Mouse (Mus musculus) limb, embryonic 11.5 days (tissue): ENCODE results near the gene Ckap2l. TPM values are rescaled to one million over a fixed set of nuclear protein-coding genes. Genes with fewer than 3 reads are reported as not detected.
A peak's percentile ranks its signal among the peaks of the same experiment; 100 is the strongest.

ENCODE experiments used
- ATAC-seq: fragments of 200-750 bp; cut with Nextera tagmentation; 2 replicates; pipeline ENCODE4 v1.8.0; 2017; ENCODE audit warnings: low read depth; ENCODE audit not compliant: insufficient number of reproducible peaks, low FRiP score, low TSS enrichment
- DNase-seq: peaks from one replicate; pipeline ENCODE4 v3.0.0-alpha.2; 2015; ENCODE audit warnings: low spot score
- H3K27ac ChIP-seq: fragments of 300-500 bp; sonication (generic); replicated peaks from 2 replicates; pipeline ENCODE4 v1.5.1; 2014; ENCODE audit warnings: low read depth, mild to moderate bottlenecking, low read length
- H3K27me3 ChIP-seq: fragments of 300-500 bp; sonication (generic); 2 replicates; pipeline ENCODE4 v1.6.1; 2014; ENCODE audit warnings: mild to moderate bottlenecking, low read length, mixed read lengths; ENCODE audit not compliant: control insufficient read depth, insufficient read depth
- H3K36me3 ChIP-seq: fragments of 300-500 bp; sonication (generic); 2 replicates; pipeline ENCODE4 v1.6.1; 2014; ENCODE audit warnings: mild to moderate bottlenecking, low read length, moderate library complexity, mixed read lengths; ENCODE audit not compliant: control insufficient read depth, insufficient read depth
- H3K4me1 ChIP-seq: fragments of 300-500 bp; sonication (generic); 2 replicates; pipeline ENCODE4 v1.6.1; 2014; ENCODE audit warnings: low read length, mixed read lengths; ENCODE audit not compliant: control insufficient read depth, insufficient read depth
- H3K4me2 ChIP-seq: fragments of 300-500 bp; sonication (generic); 2 replicates; pipeline ENCODE4 v1.6.1; 2014; ENCODE audit warnings: low read depth, mild to moderate bottlenecking, moderate library complexity; ENCODE audit not compliant: severe bottlenecking
- H3K4me3 ChIP-seq: fragments of 300-500 bp; sonication (generic); 2 replicates; pipeline ENCODE4 v1.5.1; 2014; ENCODE audit warnings: low read depth, low read length
- H3K9ac ChIP-seq: fragments of 300-500 bp; sonication (generic); 2 replicates; pipeline ENCODE4 v1.6.1; 2014; ENCODE audit warnings: mild to moderate bottlenecking, low read length
- H3K9me3 ChIP-seq: fragments of 300-500 bp; sonication (generic); 2 replicates; pipeline ENCODE4 v1.6.1; 2016; ENCODE audit warnings: low read length; ENCODE audit not compliant: control insufficient read depth
- WGBS: fragments of 180-500 bp; shearing (Covaris S2); extraction: QIAGEN DNeasy Blood & Tissue Kit; methylation state at CpG from one replicate; pipeline ENCODE4 v1.1.7; 2014; 5-methylcytosine and 5-hydroxymethylcytosine counted together
- polyA plus RNA-seq: library from polyadenylated mRNA; unstranded; fragments of >200 nt; fragmentation: Nextera tagmentation; extraction: Ambion mirVana; gene quantifications from 2 replicates; pipeline ENCODE4 v1.2.1, GENCODE M21; 2014

The Ckap2l gene
- polyA plus RNA-seq, 1 experiment from 2014 or later: 86.4 TPM

- Histone ChIP-seq H3K9me3 (no peaks in the 10 kb centered on the region), H3K36me3 (no peaks in the 10 kb centered on the region), H3K9ac (no peak overlapping the region), H3K4me2 (no peak overlapping the region), H3K4me3 (no peak overlapping the region), H3K27me3 (no peaks in the 10 kb centered on the region), H3K27ac (no peak overlapping the region), H3K4me1 (no peaks in the 10 kb centered on the region)
- DNase-seq (peak; percentile 71), ATAC-seq (no peak)
- WGBS: 43% methylated on average over 7 of the region's 7 CpGs
Measured at GRCm38 (mm10) chr2:129258475-129259211, 38.4 kb downstream of the Ckap2l start.

DNA sequence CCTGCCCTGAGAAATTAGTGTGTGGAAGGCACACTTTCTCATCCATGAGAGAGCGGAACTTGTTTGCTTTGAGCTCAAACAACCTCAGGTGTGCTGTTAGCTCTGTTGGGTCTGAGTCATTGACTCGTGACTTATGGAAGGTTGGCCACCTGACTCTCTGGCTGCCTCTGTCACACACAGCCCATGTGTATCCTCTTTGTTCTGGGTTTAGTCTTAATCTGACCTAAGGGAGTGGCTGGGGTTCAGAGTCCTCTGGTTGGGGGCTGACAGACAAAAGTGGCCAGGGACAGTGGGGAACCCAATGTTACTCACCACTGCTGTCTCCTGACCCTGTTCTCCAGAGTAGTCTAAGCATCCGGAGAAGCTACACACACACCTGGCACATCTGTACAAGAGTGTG is 39.0 kb downstream of the Ckap2l start:
- no peaks in the 10 kb centered on the region for H3K9me3 ChIP-seq
- DNase-seq (no peak), ATAC-seq (no peak)
- no peaks in the 10 kb centered on the region for H3K27me3 ChIP-seq
- H3K4me2 ChIP-seq: no peak overlapping the region
- H3K9ac ChIP-seq: no peak overlapping the region
- no peak overlapping the region for H3K27ac ChIP-seq
- no peak overlapping the region for H3K4me3 ChIP-seq
- H3K36me3 ChIP-seq: no peaks in the 10 kb centered on the region
- WGBS: 92% methylated on average over 3 of the region's 3 CpGs
- H3K4me1 ChIP-seq: no peaks in the 10 kb centered on the region

DNA sequence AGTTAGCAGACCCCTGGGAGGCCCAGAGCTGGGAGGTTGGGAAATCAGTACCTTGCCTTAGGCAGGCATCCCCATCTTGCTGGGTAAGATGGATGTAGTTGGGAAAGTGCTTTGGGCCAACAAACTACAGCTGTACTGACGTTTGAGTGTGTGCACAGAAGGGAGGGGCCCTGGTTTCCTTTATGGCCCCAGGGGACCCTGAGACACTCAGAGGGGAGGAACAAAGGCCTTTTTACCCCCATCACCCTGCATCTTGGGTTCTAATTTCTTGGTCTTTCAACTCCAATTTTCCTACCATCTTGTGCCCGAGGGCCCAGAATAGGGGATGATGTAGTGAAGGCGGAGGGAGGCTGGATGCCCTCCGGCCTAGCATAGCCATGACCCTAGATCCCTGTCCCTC is 41.0 kb downstream of the Ckap2l start:
- DNase-seq (no peak), ATAC-seq (no peak)
- Histone ChIP-seq H3K9me3 (no peaks in the 10 kb centered on the region), H3K36me3 (no peaks in the 10 kb centered on the region), H3K4me1 (no peaks in the 10 kb centered on the region), H3K4me3 (no peak overlapping the region), H3K4me2 (no peak overlapping the region), H3K27ac (no peak overlapping the region), H3K9ac (no peak overlapping the region), H3K27me3 (no peaks in the 10 kb centered on the region)
- 65% methylated on average over 4 of the region's 4 CpGs for WGBS

DNA sequence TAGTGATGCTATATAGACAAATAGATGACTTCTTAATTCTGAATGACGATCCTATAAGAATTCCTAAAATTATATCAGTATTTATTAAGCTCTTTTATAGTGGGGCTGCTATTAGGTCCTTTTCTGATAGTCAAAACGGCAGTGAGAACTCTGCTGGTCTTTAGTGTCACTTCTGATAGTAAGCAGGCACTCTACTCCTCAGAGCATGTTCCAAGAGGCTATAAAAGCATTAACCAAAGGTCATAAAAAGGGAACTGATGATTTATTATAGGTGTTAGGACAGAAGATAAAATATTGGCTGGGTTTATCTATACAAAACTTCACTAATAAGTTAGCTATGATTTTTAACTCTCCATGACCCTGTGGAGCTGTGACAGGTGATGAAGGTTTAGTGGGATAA is 42.9 kb downstream of the Ckap2l start:
- 42% methylated on average over 2 of the region's 2 CpGs for WGBS
- no peak overlapping the region for H3K27ac ChIP-seq
- no peak overlapping the region for H3K4me2 ChIP-seq
- DNase-seq (no peak), ATAC-seq (no peak)
- no peaks in the 10 kb centered on the region for H3K4me1 ChIP-seq
- no peak overlapping the region for H3K4me3 ChIP-seq
- no peaks in the 10 kb centered on the region for H3K9me3 ChIP-seq
- no peak overlapping the region for H3K9ac ChIP-seq
- H3K36me3 ChIP-seq: no peaks in the 10 kb centered on the region
- no peaks in the 10 kb centered on the region for H3K27me3 ChIP-seq

GRCm38 (mm10) chr2:129253631-129253970 is 43.4 kb downstream of the Ckap2l start:
- ATAC-seq: no peak
- Histone ChIP-seq H3K9ac (no peak overlapping the region), H3K36me3 (no peaks in the 10 kb centered on the region), H3K9me3 (no peaks in the 10 kb centered on the region), H3K4me2 (no peak overlapping the region), H3K4me1 (no peaks in the 10 kb centered on the region), H3K27ac (no peak overlapping the region), H3K27me3 (no peaks in the 10 kb centered on the region), H3K4me3 (no peak overlapping the region)
- 41% methylated on average over 2 of the region's 2 CpGs for WGBS
- no peak for DNase-seq

- Histone ChIP-seq H3K36me3 (no peaks in the 10 kb centered on the region), H3K27me3 (no peaks in the 10 kb centered on the region), H3K9me3 (no peaks in the 10 kb centered on the region), H3K9ac (no peak overlapping the region), H3K27ac (no peak overlapping the region), H3K4me3 (no peak overlapping the region), H3K4me1 (no peaks in the 10 kb centered on the region), H3K4me2 (no peak overlapping the region)
- ATAC-seq (no peak), DNase-seq (no peak)
- WGBS: 90% methylated on average over 19 of the region's 19 CpGs
Measured at GRCm38 (mm10) chr2:129252836-129253630, 44.0 kb downstream of the Ckap2l start.

- 29% methylated on average over 1 of the region's 1 CpGs for WGBS
- ATAC-seq: no peak
- no peak for DNase-seq
- Histone ChIP-seq H3K27ac (no peak overlapping the region), H3K4me3 (no peak overlapping the region), H3K9ac (no peak overlapping the region), H3K9me3 (no peaks in the 10 kb centered on the region), H3K4me2 (no peak overlapping the region), H3K36me3 (no peaks in the 10 kb centered on the region), H3K27me3 (no peaks in the 10 kb centered on the region), H3K4me1 (no peaks in the 10 kb centered on the region)
Measured at GRCm38 (mm10) chr2:129249321-129249720, 47.7 kb downstream of the Ckap2l start.

DNA sequence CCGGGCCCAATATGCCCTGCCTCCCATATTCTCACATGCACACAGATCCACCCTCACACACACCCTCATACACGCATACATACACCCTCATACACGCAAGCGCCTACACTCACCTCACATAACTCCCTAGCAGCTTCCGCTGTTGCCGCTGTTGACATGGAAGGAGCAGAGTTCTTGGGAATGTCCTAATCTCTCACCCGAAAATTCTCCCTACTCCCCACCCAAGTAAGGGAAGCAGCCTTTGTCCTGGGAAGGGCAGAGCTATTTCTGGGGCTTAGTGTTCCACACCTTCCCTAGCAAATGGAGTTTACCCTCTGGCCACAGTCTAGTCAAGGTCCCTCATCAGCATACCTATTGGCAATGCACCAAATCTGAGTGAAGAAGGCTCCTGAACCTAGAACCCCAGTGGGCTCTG is 49.3 kb downstream of the Ckap2l start:
- no peak overlapping the region for H3K4me2 ChIP-seq
- H3K9ac ChIP-seq: no peak overlapping the region
- ATAC-seq: no peak
- no peaks in the 10 kb centered on the region for H3K9me3 ChIP-seq
- no peaks in the 10 kb centered on the region for H3K27me3 ChIP-seq
- no peak for DNase-seq
- H3K4me3 ChIP-seq: no peak overlapping the region
- H3K27ac ChIP-seq: no peak overlapping the region
- 95% methylated on average over 7 of the region's 7 CpGs for WGBS
- no peaks in the 10 kb centered on the region for H3K36me3 ChIP-seq
- no peaks in the 10 kb centered on the region for H3K4me1 ChIP-seq
